Mouse (Mus musculus): Measurements from ENCODE around the gene Dnaja2. TPM values are rescaled to one million over a fixed set of nuclear protein-coding genes. Genes with fewer than 3 reads are reported as not detected.

Gene Dnaja2
- polyA plus RNA-seq, 1 experiment from 2014 or later, result 130 TPM

DNA sequence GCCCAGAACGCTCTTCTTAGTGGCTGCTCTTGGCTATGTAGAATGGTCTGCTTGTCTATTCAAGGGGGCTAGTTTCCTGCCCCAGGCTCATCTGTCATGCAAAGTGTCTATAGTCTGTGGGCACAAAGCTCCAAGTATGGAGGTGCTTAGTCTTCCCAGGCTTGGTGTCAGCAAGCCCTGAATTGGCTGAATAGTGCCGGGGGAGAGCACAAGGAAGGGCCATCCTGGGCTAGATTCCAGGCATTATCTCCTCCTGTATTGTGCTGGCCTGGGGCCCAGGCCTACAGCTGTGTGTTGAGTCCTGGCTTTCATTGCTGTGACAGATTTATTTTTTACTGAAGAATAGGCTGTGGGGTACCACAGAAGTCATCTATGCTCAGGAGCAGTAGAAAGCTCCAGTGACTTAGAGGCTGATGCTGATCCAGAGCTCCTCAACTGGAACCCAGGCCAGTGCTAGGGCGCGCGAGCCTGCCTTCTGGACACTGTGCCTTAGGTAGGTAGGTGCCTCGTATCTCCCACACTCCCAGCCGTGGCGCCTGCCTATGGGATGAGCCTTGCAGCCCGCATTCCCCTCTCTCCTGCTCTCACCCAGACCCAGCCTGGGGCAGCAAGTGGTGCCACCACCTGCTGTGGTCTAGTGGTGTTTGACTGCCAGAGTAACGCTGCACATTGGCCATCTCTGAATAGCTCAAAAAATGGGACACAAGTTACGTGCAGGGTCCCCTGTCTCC is 54.0 kb downstream of the Dnaja2 start:
- 68% methylated on average over 11 of the region's 11 CpGs for WGBS
- H3K27ac ChIP-seq (replicated peaks in 1 of 2; ENCODE audit: control insufficient read depth in 1 of 2, insufficient read depth in 1 of 2, low read depth in 2 of 2, low read length in 2 of 2), result no peak overlapping the region
- no peak overlapping the region for H3K9ac ChIP-seq (ENCODE audit: low read length)
- no peak overlapping the region for H3K4me2 ChIP-seq (ENCODE audit: low read length)
- no peak for ATAC-seq (ENCODE audit: insufficient number of reproducible peaks, insufficient read depth, low FRiP score, low read depth)
- no peaks in the 10 kb centered on the region for H3K27me3 ChIP-seq (ENCODE audit: control insufficient read depth, insufficient read depth, low read length)
- no peaks in the 10 kb centered on the region for H3K36me3 ChIP-seq (ENCODE audit: control insufficient read depth, insufficient read depth, low read length)
- H3K9me3 ChIP-seq (ENCODE audit: control insufficient read depth, low read length), result no peaks in the 10 kb centered on the region
- H3K4me1 ChIP-seq (ENCODE audit: control insufficient read depth in 2 of 2, insufficient read depth in 2 of 2, low read length in 2 of 2), result peaks cover 3 to 5% of the 10 kb centered on the region in 2 experiments; a peak in 2 of 4 replicates
- H3K4me3 ChIP-seq (ENCODE audit: control insufficient read depth in 1 of 2, insufficient read depth in 1 of 2, low read depth in 1 of 2, low read length in 2 of 2), result no peak overlapping the region

- H3K36me3 ChIP-seq (ENCODE audit: control insufficient read depth, insufficient read depth, low read length), result no peaks in the 10 kb centered on the region
- 78% methylated on average over 10 of the region's 10 CpGs for WGBS
- H3K27me3 ChIP-seq (ENCODE audit: control insufficient read depth, insufficient read depth, low read length), result no peaks in the 10 kb centered on the region
- no peaks in the 10 kb centered on the region for H3K9me3 ChIP-seq (ENCODE audit: control insufficient read depth, low read length)
- no peak overlapping the region for H3K9ac ChIP-seq (ENCODE audit: low read length)
- H3K27ac ChIP-seq (replicated peaks in 1 of 2; ENCODE audit: control insufficient read depth in 1 of 2, insufficient read depth in 1 of 2, low read depth in 2 of 2, low read length in 2 of 2), result no peak overlapping the region
- no peak for ATAC-seq (ENCODE audit: insufficient number of reproducible peaks, insufficient read depth, low FRiP score, low read depth)
- no peak overlapping the region for H3K4me3 ChIP-seq (ENCODE audit: control insufficient read depth in 1 of 2, insufficient read depth in 1 of 2, low read depth in 1 of 2, low read length in 2 of 2)
- H3K4me2 ChIP-seq (ENCODE audit: low read length), result no peak overlapping the region
- peaks cover 3 to 5% of the 10 kb centered on the region in 2 experiments; a peak in 2 of 4 replicates for H3K4me1 ChIP-seq (ENCODE audit: control insufficient read depth in 2 of 2, insufficient read depth in 2 of 2, low read length in 2 of 2)
Observed at GRCm38 (mm10) chr8:85500460-85500859, 54.7 kb downstream of the Dnaja2 start.

DNA sequence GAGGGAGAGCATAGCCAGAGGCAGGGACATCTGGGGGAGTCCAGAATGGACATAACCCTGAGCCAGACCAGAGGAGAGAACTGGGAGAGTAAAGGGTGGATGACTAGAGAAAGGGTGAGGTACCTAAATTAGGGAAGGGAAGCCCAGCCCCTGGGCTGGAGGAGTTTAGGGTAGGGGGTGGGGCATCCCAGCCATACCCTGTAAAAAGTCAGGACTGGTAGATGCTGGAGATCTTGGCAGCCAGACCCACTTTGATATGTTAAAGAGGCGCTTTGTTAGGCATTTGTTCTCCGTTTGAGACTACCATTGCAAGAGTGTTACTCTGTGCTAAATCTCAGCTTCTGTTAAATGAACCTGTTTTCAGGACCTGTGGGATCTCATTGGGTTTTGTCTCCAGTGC is 56.6 kb downstream of the Dnaja2 start:
- Histone ChIP-seq H3K4me3 (ENCODE audit: control insufficient read depth in 1 of 2, insufficient read depth in 1 of 2, low read depth in 1 of 2, low read length in 2 of 2) (no peak overlapping the region), H3K36me3 (ENCODE audit: control insufficient read depth, insufficient read depth, low read length) (no peaks in the 10 kb centered on the region), H3K9ac (ENCODE audit: low read length) (no peak overlapping the region), H3K4me2 (ENCODE audit: low read length) (no peak overlapping the region), H3K27ac (replicated peaks in 1 of 2; ENCODE audit: control insufficient read depth in 1 of 2, insufficient read depth in 1 of 2, low read depth in 2 of 2, low read length in 2 of 2) (no peak overlapping the region), H3K27me3 (ENCODE audit: control insufficient read depth, insufficient read depth, low read length) (no peaks in the 10 kb centered on the region), H3K9me3 (ENCODE audit: control insufficient read depth, low read length) (no peaks in the 10 kb centered on the region), H3K4me1 (ENCODE audit: control insufficient read depth in 2 of 2, insufficient read depth in 2 of 2, low read length in 2 of 2) (peaks cover 5% of the 10 kb centered on the region in 2 experiments; a peak in 3 of 4 replicates)
- WGBS, result 61% methylated on average over 2 of the region's 2 CpGs
- ATAC-seq (ENCODE audit: insufficient number of reproducible peaks, insufficient read depth, low FRiP score, low read depth), result no peak

GRCm38 (mm10) chr8:85496778-85497177 is 58.4 kb downstream of the Dnaja2 start:
- Histone ChIP-seq H3K4me2 (ENCODE audit: low read length) (no peak overlapping the region), H3K9ac (ENCODE audit: low read length) (no peak overlapping the region), H3K9me3 (ENCODE audit: control insufficient read depth, low read length) (no peaks in the 10 kb centered on the region), H3K27me3 (ENCODE audit: control insufficient read depth, insufficient read depth, low read length) (no peaks in the 10 kb centered on the region), H3K4me1 (ENCODE audit: control insufficient read depth in 2 of 2, insufficient read depth in 2 of 2, low read length in 2 of 2) (peaks cover 5 to 11% of the 10 kb centered on the region in 2 experiments; a peak in 3 of 4 replicates), H3K27ac (replicated peaks in 1 of 2; ENCODE audit: control insufficient read depth in 1 of 2, insufficient read depth in 1 of 2, low read depth in 2 of 2, low read length in 2 of 2) (no peak overlapping the region), H3K36me3 (ENCODE audit: control insufficient read depth, insufficient read depth, low read length) (no peaks in the 10 kb centered on the region), H3K4me3 (ENCODE audit: control insufficient read depth in 1 of 2, insufficient read depth in 1 of 2, low read depth in 1 of 2, low read length in 2 of 2) (no peak overlapping the region)
- WGBS, result 86% methylated on average over 4 of the region's 4 CpGs
- ATAC-seq (ENCODE audit: insufficient number of reproducible peaks, insufficient read depth, low FRiP score, low read depth), result no peak

GRCm38 (mm10) chr8:85496125-85496524 is 59.0 kb downstream of the Dnaja2 start:
- Histone ChIP-seq H3K4me3 (ENCODE audit: control insufficient read depth in 1 of 2, insufficient read depth in 1 of 2, low read depth in 1 of 2, low read length in 2 of 2) (no peak overlapping the region), H3K27me3 (ENCODE audit: control insufficient read depth, insufficient read depth, low read length) (no peaks in the 10 kb centered on the region), H3K4me2 (ENCODE audit: low read length) (no peak overlapping the region), H3K36me3 (ENCODE audit: control insufficient read depth, insufficient read depth, low read length) (no peaks in the 10 kb centered on the region), H3K9me3 (ENCODE audit: control insufficient read depth, low read length) (no peaks in the 10 kb centered on the region), H3K4me1 (ENCODE audit: control insufficient read depth in 2 of 2, insufficient read depth in 2 of 2, low read length in 2 of 2) (peaks cover 2 to 6% of the 10 kb centered on the region in 2 experiments; a peak in 3 of 4 replicates), H3K9ac (ENCODE audit: low read length) (no peak overlapping the region), H3K27ac (replicated peaks in 1 of 2; ENCODE audit: control insufficient read depth in 1 of 2, insufficient read depth in 1 of 2, low read depth in 2 of 2, low read length in 2 of 2) (no peak overlapping the region)
- ATAC-seq (ENCODE audit: insufficient number of reproducible peaks, insufficient read depth, low FRiP score, low read depth), result no peak
- WGBS, result 65% methylated on average over 5 of the region's 5 CpGs

DNA sequence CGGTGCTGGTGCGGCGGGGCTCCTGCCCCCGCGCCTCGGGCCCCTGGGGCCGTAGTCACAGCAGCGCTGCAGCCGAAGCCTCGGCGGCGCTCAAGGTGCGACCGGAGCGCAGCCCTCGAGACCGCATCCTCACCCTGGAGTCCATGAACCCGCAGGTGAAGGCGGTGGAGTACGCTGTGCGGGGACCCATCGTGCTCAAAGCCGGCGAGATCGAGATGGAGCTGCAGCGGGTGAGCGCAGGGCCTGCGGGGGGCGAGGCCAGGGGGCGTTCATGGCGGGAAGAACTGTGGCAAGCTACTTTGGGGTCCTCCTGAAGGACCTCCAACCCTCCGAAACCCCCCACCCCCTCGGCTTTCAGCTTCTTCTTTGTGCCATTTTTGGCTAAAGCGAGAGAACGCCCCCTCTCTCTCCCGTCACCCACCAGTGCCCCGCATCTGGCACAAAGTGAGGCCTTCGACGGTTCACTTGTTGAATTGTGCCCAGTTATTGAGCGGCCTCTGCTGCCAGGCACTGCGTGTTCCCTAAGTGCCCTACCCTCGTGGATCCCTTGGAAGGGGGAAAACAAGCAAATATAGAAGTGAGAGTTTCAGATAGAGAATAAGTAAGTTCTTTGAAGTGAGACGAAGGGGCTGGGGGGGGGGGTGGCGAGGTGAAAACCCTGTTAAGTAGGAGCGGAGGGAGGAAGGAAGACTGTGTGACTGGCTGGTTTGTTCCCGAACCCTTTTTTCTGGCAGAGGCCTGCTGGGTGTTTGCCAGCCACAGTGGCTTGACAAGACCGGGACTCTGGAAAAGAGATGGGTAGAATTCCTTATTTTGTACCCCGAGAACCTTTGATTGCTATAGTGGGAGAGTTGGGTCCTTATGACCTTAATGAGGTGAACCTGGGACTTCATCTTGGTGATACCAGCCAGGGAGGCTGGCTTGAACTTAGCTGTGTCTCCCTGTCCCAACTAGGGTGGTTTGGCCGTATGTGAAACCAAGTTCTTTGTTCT is 61.9 kb downstream of the Dnaja2 start:
- 9% methylated on average over 48 of the region's 49 CpGs for WGBS
- peak overlapping the region; percentile 64 to 83 for H3K4me3 ChIP-seq (ENCODE audit: control insufficient read depth in 1 of 2, insufficient read depth in 1 of 2, low read depth in 1 of 2, low read length in 2 of 2)
- peak overlapping the region; percentile 100 for H3K4me2 ChIP-seq (ENCODE audit: low read length)
- no peaks in the 10 kb centered on the region for H3K9me3 ChIP-seq (ENCODE audit: control insufficient read depth, low read length)
- H3K9ac ChIP-seq (ENCODE audit: low read length), result peak overlapping the region; percentile 78
- H3K36me3 ChIP-seq (ENCODE audit: control insufficient read depth, insufficient read depth, low read length), result no peaks in the 10 kb centered on the region
- H3K4me1 ChIP-seq (ENCODE audit: control insufficient read depth in 2 of 2, insufficient read depth in 2 of 2, low read length in 2 of 2), result peaks cover 2 to 6% of the 10 kb centered on the region in 2 experiments; a peak in 3 of 4 replicates
- no peaks in the 10 kb centered on the region for H3K27me3 ChIP-seq (ENCODE audit: control insufficient read depth, insufficient read depth, low read length)
- no peak overlapping the region for H3K27ac ChIP-seq (replicated peaks in 1 of 2; ENCODE audit: control insufficient read depth in 1 of 2, insufficient read depth in 1 of 2, low read depth in 2 of 2, low read length in 2 of 2)
- no peak for ATAC-seq (ENCODE audit: insufficient number of reproducible peaks, insufficient read depth, low FRiP score, low read depth)

DNA sequence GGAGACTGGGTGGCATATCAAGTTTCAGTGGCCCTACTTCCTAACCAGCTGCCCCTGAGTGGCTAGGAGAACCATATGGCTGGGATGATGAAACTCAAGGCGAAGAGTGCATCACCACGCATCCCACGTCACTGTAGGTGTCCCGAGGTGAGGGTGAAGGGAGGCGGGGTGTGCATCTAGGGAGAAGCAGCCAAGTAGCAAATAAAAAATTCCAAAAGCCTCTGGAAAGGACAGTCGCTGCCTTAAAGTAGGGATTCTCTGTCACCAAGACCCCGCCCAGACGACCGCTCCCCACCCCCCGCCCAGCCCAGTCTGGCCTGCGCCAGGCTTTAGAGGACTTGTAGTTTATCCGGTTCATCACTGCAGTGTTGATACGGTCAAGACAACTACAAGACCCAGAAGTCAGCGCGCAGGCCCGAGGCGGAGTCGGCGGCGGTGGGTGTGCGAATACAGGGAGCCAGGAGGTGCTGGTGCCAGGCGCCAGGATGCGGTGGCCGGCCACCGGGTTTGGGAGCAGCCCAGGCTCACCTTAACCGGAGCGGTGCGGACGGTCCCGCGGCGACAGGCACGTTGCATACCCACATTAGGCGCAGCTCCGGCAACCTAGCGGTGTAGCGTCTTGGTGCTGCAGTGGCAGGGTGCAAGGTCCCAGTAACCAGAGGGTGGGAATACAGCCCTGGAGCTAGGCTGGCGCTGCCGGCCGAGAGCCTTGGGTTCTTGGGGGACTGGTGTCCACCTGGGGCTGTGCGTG is 62.8 kb downstream of the Dnaja2 start, which contains the start of gene Gpt2:
Gpt2 (plus strand) TSS at position 452 of the 751 bp plus-strand sequence.
- no peaks in the 10 kb centered on the region for H3K9me3 ChIP-seq (ENCODE audit: control insufficient read depth, low read length)
- WGBS, result 1% methylated on average over 38 of the region's 41 CpGs
- H3K27ac ChIP-seq (replicated peaks in 1 of 2; ENCODE audit: control insufficient read depth in 1 of 2, insufficient read depth in 1 of 2, low read depth in 2 of 2, low read length in 2 of 2), result no peak within 1 kb of the TSS

More for the DNA sequence above, 62.8 kb downstream of the Dnaja2 start, which contains the start of gene Gpt2:
- ATAC-seq (ENCODE audit: insufficient number of reproducible peaks, insufficient read depth, low FRiP score, low read depth), result peak; percentile 97
- Histone ChIP-seq H3K4me2 (ENCODE audit: low read length) (peak within 1 kb of the TSS; percentile 100), H3K9ac (ENCODE audit: low read length) (peak within 1 kb of the TSS; percentile 78), H3K27me3 (ENCODE audit: control insufficient read depth, insufficient read depth, low read length) (no peaks in the 10 kb centered on the region), H3K4me1 (ENCODE audit: control insufficient read depth in 2 of 2, insufficient read depth in 2 of 2, low read length in 2 of 2) (peaks cover 2 to 6% of the 10 kb centered on the region in 2 experiments; a peak in 3 of 4 replicates), H3K36me3 (ENCODE audit: control insufficient read depth, insufficient read depth, low read length) (no peaks in the 10 kb centered on the region), H3K4me3 (ENCODE audit: control insufficient read depth in 1 of 2, insufficient read depth in 1 of 2, low read depth in 1 of 2, low read length in 2 of 2) (peak within 1 kb of the TSS; percentile 64 to 83)
